Mouse (Mus musculus) adrenal gland, adult 18-20 months (tissue): ENCODE results near the gene Nfix. TPM values are rescaled to one million over a fixed set of nuclear protein-coding genes. Genes with fewer than 3 reads are reported as not detected.

Experiments used
- DNase-seq, 2 experiments: peaks; one replicate each; pipeline ENCODE4 v3.0.0; 2021 to 2022; ENCODE audit warnings: low spot score in 2 of 2
- total RNA-seq, 2 experiments: library from RNA; stranded (reverse); gene quantifications; 1 replicate in 1 of 2; 2 replicates in 1 of 2; pipeline ENCODE4 v1.2.3; 2021

Nfix gene
- total RNA-seq, 2 experiments from 2014 or later: 92.2 to 127 TPM

DNA sequence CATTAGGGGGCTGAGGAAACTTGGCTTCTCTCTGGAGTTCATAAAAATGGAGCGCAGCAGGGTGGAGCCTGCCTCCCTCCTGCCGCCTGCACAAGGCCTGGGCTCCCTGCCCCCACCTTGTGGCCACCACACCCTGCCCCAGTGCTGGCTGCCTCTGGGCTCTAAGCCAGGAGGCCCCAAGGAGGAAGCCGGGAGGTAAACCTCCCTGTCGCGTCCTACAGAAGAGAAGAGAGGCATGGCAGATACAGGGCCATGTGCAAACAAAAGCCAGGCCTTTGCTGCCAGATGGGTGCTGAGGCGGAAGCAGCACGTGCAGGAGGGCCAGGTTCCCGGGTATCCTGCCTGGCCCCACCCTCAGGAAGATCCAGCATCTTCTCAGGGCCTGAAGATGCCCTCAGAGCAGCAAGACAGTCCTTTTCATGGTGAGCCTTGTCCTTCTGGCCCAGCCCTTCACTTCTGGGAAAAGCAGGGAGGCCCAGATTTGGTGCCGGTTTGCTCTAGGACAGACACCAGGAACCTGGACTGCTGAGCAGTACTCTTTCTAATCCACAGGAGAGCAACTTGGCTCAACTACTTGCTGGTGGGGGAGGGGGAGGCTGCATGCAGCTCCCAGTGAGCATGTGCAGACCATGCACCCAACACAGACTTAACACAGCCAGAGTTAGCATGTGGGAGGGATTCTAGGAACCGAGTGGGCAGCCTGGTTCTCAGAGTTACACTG lies 77.1 kb downstream of the Nfix start, which contains the start of gene G430095P16Rik:
G430095P16Rik (plus strand) TSS at position 158 of the 721 bp plus-strand sequence.
- no peak for DNase-seq

- no peak for DNase-seq
These were observed 77.7 kb downstream of the Nfix start for GRCm38 (mm10) chr8:84722530-84722849.

GRCm38 (mm10) chr8:84718959-84719690 lies 81.0 kb downstream of the Nfix start:
- DNase-seq: no peak

DNA sequence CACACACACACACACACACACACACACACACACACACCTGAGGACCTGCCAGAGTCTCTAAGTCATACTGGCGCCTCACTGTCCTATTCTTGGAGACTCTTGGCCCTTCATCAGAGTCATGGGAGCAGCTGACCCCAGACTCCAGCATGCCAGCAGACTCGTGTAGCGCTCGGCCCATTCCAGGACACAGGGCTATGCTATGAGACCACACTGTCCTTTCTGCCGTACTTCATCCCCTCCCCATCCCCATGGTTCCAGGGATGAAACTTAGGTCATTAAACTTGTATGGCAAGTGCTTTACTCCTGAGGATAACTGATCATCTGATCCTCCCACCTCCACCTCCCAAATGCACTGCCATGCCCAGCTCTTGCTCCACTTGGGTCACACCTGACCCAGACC lies 81.7 kb downstream of the Nfix start:
- DNase-seq: no peak

- no peak for DNase-seq
These were observed 83.4 kb downstream of the Nfix start for GRCm38 (mm10) chr8:84716790-84717189.

DNA sequence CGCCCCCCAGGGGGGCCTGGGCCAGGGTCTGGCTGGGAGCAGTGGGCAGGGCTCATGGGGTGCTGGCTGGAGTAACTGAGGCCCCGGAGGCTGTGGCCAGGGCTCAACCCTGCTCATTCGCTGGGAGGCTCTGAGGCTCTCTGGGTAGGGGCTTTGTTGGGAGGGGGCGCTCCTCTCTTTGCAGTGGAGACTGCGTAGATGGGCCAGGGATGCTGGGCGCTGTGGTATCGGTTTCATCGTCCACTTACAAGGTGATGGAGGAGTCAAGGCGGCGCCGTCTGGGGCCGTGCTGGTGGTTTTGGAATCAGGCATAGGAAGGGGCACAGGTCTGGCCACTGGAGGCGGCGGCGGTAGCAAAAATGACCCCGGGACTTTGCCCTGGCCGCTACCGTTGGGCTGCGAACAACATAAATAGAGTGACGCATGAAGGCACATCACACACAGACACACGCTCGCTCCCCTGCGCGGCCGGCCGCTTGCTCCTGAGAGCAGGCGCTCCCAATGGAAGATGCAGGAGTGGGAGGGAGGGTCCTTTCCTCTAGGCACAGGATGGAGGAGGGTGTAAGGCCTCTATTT lies 84.2 kb downstream of the Nfix start:
- no peak for DNase-seq

DNA sequence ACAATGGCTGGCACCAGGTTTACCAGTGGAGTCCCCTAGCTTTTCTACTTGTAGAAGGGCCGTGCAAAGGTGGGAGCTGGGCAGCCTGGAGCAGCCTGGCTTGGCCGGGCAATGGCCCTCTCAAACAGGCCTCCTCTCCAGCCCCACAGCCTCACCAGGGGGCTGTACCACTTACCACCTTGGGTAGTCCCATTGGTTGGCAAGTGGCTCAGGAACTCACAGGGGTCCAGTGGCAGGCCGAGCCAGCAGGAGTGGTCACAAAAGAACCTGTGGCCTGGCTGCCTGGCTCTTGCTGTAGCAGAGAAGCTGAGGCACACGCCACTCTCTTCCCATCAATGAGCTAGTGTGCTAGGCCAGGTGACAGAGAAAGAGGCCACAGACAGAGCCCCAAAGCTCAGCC lies 86.0 kb downstream of the Nfix start:
- no peak for DNase-seq

DNA sequence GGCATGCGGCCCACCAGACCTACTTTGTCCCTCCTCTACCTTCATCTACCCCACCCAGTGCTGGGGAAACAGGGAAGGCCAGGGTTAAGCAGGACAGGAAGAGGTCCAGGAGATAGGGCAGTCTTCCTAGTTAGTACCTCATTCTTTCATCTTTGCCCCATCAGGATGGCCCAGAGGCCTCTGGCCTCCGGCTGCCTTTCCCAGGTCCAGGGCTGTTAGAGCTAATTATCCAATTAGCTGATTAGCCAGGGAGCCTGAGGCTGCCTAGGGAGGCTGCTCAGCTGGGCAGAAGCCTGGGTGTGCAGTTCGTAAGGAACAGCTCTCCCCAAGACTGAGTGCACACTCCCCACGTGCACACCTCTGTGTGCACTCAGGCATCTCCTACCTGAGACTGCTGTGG lies 86.8 kb downstream of the Nfix start:
- no peak for DNase-seq

GRCm38 (mm10) chr8:84712759-84713120 lies 87.4 kb downstream of the Nfix start:
- DNase-seq: no peak

DNA sequence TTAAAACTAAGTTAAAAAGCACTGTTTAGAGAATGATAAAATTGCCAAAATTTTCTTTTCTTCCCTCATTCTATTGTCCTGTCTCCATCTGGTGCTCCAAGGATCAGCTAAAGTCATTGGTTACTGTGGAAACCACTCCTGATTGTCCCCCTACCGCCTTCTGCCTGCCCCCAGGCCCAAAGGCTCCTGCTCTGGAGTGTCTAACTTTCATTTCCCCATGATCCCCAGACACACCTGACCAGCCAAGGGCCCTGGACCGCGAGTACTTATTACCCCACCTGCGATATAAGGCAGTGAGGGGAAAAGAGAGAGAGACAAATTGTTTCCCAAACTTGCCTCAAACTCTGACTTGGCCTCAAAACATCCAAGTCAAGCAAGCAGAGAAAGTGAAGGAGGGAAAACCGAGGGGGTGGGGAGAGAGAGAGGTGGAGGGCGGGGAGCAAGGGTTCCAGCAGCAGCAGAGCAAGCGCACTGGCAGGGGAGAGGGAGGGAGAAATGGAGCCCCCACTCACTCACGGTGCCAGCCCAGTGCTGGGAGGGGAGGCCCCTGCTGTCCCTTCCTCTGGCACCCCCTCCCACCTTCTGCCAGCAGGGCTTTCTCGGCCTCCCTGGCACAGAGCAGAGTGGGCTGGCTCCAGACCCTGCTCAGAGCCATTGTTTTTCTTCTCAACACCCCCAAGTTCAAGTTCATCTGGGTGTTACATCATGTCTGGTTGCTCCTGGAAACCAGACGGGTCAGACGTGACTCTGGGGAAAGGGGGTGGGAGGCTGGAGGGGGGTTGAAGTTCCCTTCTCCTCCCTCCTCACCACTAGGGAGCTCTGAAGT lies 88.0 kb downstream of the Nfix start:
- no peak for DNase-seq

DNA sequence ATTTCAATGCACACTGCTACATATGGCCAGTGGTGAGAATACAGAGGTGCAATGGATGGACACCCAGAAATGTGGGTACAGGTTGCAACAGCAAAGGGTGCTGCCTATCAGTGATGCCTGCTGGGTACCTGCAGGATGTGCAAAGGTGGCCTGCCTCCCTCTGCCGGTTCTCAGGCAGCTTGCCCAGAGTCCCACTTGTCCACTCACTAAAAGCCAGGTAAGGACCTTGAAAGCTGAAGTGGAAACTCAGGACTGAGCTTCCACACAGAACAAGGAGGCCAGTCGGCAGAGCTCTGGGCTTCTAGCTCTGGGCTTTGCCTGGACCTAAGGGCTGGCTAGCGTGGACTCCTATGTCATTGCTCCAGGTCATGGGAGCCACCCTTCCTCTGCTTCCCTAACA lies 88.8 kb downstream of the Nfix start:
- no peak for DNase-seq

- no peak for DNase-seq
These were observed 90.2 kb downstream of the Nfix start for GRCm38 (mm10) chr8:84709931-84710330.

DNA sequence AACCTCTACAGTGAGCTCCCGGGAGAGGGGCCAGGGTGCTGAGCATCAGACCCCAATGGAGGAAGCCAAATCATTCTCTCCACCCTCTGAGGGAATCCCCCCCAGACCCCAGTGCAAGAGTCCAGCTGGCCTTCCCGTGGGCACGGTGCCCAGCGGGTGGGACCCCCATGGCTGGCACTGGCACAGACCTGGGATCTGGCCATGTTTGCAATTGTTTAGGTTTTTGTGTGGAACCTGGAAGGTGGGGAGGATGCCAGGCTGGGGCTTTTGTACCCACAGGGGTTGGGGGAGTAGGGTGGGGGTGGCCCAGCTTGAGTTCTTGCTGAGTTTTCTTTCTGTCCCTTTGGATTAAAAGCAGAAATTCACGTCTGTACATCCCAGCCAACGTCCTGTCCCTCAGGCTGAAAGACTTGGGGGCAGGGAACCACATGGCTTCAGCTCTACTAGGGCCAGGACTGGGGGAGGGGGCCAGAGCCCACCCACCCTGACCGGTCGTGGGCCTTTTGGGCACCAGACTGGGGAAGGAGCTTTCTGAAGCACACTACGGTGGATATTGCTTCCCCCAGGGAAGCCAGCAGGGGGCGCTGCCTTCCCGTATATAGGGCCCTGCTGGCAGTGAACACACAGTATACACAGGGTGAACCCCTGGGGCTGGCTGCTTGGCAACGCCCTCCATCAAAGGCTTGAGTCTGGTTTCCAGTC lies 91.2 kb downstream of the Nfix start:
- peak; percentile 74 to 86 for DNase-seq

GRCm38 (mm10) chr8:84708071-84708541 lies 92.0 kb downstream of the Nfix start:
- no peak for DNase-seq

DNA sequence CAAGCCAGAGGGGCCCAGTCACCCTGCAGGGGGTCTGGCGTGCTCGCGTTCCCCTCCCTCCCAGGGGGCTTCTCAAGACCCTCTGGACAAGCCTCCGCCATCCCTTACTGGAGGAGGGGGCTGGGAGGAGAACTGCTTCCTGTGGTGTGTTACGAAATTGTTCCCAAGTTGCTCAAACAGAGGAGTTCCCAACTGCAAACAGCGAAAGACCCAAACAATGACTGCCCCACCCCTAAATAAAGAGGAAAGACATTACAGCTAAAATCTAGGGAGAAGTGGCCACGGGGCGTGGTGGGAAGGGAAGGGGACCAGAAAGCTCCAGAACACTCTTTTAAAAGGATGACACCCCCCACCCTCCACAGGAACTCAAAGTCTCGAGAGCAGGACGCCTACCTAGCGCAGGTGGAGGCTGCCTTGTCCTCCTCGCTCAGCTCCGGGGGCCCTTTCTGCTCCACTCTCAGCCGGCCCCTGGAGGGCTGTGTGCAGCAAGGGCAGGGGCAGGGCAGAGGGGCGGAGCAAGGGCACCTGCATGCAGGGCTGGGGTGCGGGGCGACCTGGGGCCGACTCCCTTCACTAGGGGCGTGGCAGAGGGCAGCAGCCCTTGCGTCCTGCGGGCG lies 92.8 kb downstream of the Nfix start:
- no peak for DNase-seq

DNA sequence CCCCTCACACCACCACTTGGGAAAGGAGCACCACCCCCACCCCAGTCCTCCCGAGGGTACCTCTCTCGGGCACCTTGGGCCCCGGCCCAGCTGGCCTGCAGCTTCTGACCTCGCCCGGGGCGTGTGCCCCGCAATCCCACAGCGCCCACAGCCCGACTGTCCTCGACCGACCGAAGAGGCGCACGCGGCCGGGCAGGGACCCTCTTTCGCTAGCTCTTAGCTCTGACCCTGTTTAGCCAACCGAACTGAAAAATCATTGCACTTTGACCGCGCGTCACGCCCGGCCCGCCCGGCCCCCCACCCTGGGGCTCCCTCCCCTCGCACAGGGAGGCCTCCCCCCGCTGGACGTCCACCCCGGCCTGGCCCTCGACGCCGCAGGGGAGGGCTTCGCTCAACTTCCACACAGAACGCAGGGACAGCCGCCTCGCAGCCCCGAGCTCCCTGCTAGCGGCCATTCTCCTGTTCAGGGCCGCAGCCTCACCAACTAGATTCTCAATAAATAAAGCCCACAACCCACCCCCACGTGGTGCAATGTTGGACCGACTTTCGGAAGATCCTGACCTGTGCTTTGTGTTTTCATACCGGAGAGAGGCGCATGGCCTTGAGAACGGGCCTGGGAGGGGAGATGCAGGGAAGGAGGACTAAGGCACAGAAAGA lies 93.4 kb downstream of the Nfix start:
- no peak for DNase-seq

GRCm38 (mm10) chr8:84705960-84706359 lies 94.2 kb downstream of the Nfix start:
- DNase-seq: no peak

GRCm38 (mm10) chr8:84704867-84705831 lies 95.0 kb downstream of the Nfix start:
- DNase-seq: no peak

DNA sequence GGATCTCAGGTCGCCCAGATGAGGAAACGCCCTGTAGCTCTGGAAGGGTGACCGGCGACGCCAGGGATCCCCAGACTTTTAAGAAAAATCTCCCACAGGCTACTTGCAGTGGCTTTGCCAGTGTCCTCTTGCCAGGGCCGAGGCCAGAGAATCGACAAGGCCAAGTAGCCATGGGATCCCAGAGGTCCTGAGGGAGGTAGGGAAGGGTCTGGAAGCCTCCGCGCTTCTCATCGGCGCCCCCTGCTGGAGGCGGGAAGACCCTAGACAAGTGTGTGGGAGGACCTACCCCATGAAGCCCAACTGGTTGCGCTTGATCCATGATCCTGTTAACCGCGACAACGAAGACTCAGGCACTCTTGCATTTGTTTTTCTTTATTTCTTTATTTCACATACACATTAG lies 95.8 kb downstream of the Nfix start:
- peak; percentile 70 to 83 for DNase-seq
